Mouse (Mus musculus) limb, embryonic 12.5 days (tissue): ENCODE data around the gene Mfsd11. TPM values are rescaled to one million over a fixed set of nuclear protein-coding genes. Genes with fewer than 3 reads are reported as not detected.
"Not testable (repeated sequence)": the region's sequence is repeated elsewhere in the genome, so short reads cannot be mapped to it uniquely, and the experiment has no call there.

Experiments used
- ATAC-seq: fragments of 200-750 bp; cut with Nextera tagmentation; 2 replicates; pipeline ENCODE4 v1.8.0; 2017; ENCODE audit warnings: low read depth, moderate TSS enrichment; ENCODE audit not compliant: insufficient number of reproducible peaks, insufficient read depth, low FRiP score, low TSS enrichment
- H3K27ac ChIP-seq: fragments of 300-500 bp; sonication (generic); 2 replicates; pipeline ENCODE4 v1.5.1; 2016; ENCODE audit warnings: mild to moderate bottlenecking, moderate library complexity
- H3K27me3 ChIP-seq: fragments of 300-500 bp; sonication (generic); 2 replicates; pipeline ENCODE4 v1.6.1; 2016; ENCODE audit warnings: mild to moderate bottlenecking, moderate library complexity
- H3K36me3 ChIP-seq: fragments of 300-500 bp; sonication (generic); 2 replicates; pipeline ENCODE4 v1.6.1; 2016; ENCODE audit warnings: mild to moderate bottlenecking, moderate library complexity
- H3K4me1 ChIP-seq: fragments of 300-500 bp; sonication (generic); replicated peaks from 2 replicates; pipeline ENCODE4 v1.6.1; 2016
- H3K4me2 ChIP-seq: fragments of 300-500 bp; sonication (generic); 2 replicates; pipeline ENCODE4 v1.6.1; 2016; ENCODE audit warnings: mild to moderate bottlenecking, moderate library complexity
- H3K4me3 ChIP-seq: fragments of 300-500 bp; sonication (generic); replicated peaks from 2 replicates; pipeline ENCODE4 v1.5.1; 2016; ENCODE audit warnings: mild to moderate bottlenecking
- H3K9ac ChIP-seq: fragments of 300-500 bp; sonication (generic); replicated peaks from 2 replicates; pipeline ENCODE4 v1.6.1; 2016; ENCODE audit warnings: mild to moderate bottlenecking, moderate library complexity
- H3K9me3 ChIP-seq: fragments of 300-500 bp; sonication (generic); 2 replicates; pipeline ENCODE4 v1.6.1; 2016; ENCODE audit warnings: mild to moderate bottlenecking, moderate library complexity
- WGBS: fragments of 180-500 bp; shearing (Covaris S2); methylation state at CpG from one replicate; pipeline ENCODE4 v1.1.7; 2016; 5-methylcytosine and 5-hydroxymethylcytosine counted together
- polyA plus RNA-seq: library from polyadenylated mRNA; unstranded; fragments of >200 nt; fragmentation: Nextera tagmentation; extraction: Ambion mirVana; gene quantifications from 2 replicates; pipeline ENCODE4 v1.2.1, GENCODE M21; 2016

The Mfsd11 gene
- polyA plus RNA-seq, 1 experiment from 2014 or later = 43.4 TPM

DNA sequence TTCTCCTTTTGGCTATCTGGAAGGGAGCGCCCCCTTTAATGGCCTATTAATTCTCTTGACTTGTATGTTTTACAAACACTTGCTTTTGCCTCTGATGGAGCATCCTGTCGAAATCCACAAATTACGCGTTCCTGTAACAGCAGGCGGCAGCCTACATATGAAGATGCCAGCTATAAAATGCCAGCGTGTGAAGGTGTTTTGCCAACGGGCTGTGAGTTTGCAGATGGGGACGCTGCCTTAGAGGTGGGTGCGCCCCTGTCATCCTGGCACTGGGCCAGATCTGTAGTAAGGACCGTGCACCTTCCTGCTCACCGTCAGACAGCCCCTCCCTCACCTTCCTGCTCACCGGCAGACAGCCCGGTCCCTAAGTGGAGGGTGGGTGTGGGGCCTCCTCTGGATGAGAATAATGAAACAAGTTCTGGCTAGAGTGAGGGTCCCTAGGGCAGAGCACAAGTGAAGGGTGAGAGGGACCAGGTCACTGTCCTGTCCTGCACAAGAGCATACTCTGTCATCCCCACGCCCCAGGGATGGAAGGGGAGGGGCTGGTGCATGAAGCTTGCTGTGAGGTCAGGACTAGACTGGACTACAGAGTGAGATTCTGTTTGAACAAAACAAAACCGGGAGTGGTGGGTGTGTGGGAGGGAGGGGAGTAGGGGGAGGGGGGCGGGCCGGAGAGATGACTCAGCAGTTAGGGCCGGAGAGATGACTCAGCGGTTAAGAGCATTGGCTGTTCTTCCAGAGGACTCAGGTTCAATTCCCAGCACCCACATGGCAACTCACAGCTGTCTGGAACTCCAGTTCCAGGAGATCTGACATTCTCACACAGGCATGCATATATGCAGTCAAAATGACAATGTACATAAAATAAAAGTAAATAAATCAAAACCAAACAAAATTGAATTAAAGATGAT lies 41.5 kb downstream of the Mfsd11 start:
- Histone ChIP-seq H3K36me3 (no peaks in the 10 kb centered on the region), H3K27ac (no peak overlapping the region), H3K9ac (no peak overlapping the region), H3K4me2 (peak overlapping the region; percentile 16; the same call in 1 of the 2 replicates), H3K4me1 (peaks cover 20% of the 10 kb centered on the region), H3K4me3 (no peak overlapping the region), H3K27me3 (peaks cover 2% of the 10 kb centered on the region; the same call in 1 of the 2 replicates), H3K9me3 (no peaks in the 10 kb centered on the region)
- WGBS = 53% methylated on average over 19 of the region's 19 CpGs
- ATAC-seq = no peak; the same call in 1 of the 2 replicates

DNA sequence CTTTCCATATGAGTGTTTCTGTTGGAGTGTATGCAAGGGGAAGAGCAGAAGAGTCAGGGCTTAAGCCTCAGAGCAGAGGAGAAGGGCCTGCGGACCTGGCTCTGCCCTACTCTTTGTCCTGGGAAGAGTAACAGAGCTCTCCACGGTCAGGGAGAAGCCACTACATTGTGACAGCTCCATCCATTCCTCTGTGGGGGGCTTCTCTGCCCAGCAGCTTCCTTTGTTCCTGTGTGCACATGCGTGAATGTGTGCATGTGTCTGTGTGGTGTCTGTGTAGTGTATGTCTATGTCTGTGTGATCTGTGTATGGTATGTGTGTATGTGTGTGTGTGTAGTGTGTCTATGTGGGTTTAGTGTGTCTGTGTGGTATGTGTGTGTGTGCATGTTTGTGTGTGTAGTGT lies 43.2 kb downstream of the Mfsd11 start:
- no peak overlapping the region for H3K4me2 ChIP-seq
- no peaks in the 10 kb centered on the region for H3K36me3 ChIP-seq
- H3K9ac ChIP-seq = no peak overlapping the region
- no peaks in the 10 kb centered on the region for H3K9me3 ChIP-seq
- ATAC-seq = no peak
- 70% methylated on average over 3 of the region's 3 CpGs for WGBS
- H3K27ac ChIP-seq = no peak overlapping the region
- peaks cover 11% of the 10 kb centered on the region for H3K4me1 ChIP-seq
- H3K27me3 ChIP-seq = peaks cover 4% of the 10 kb centered on the region; the same call in 1 of the 2 replicates
- no peak overlapping the region for H3K4me3 ChIP-seq

DNA sequence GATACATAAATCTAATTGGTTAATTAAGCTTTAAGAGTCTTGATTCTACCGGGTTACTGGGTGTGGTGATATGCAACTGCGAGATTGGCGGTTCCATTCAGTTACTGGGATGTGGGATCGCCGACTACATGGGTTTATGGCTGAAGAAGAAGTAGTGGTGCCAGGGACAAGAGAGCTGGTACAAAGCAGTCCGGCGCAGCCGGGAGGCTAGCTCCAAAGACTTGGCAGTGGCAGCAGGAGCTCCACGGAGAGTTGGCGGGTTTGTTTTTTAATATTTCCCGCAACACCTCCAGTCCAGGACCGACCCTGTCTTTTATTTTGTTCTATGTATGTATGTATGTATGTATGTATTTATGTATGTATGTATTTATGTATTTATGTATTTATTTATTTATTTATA lies 47.0 kb downstream of the Mfsd11 start:
- Histone ChIP-seq H3K9ac (no peak overlapping the region), H3K9me3 (no peaks in the 10 kb centered on the region), H3K4me2 (no peak overlapping the region), H3K27me3 (peaks cover 24% of the 10 kb centered on the region), H3K27ac (no peak overlapping the region), H3K4me1 (no peaks in the 10 kb centered on the region), H3K36me3 (no peaks in the 10 kb centered on the region), H3K4me3 (no peak overlapping the region)
- WGBS = 95% methylated on average over 12 of the region's 12 CpGs
- no peak for ATAC-seq

- WGBS = 89% methylated on average over 10 of the region's 10 CpGs
- not testable (repeated sequence) for H3K4me3 ChIP-seq, H3K9me3 ChIP-seq, H3K9ac ChIP-seq, H3K4me2 ChIP-seq, H3K36me3 ChIP-seq, ATAC-seq, H3K27ac ChIP-seq
- H3K4me1 ChIP-seq = peaks cover 13% of the 10 kb centered on the region
- peaks cover 47% of the 10 kb centered on the region for H3K27me3 ChIP-seq
Measured at GRCm38 (mm10) chr11:116902588-116902987, 50.3 kb downstream of the Mfsd11 start.

DNA sequence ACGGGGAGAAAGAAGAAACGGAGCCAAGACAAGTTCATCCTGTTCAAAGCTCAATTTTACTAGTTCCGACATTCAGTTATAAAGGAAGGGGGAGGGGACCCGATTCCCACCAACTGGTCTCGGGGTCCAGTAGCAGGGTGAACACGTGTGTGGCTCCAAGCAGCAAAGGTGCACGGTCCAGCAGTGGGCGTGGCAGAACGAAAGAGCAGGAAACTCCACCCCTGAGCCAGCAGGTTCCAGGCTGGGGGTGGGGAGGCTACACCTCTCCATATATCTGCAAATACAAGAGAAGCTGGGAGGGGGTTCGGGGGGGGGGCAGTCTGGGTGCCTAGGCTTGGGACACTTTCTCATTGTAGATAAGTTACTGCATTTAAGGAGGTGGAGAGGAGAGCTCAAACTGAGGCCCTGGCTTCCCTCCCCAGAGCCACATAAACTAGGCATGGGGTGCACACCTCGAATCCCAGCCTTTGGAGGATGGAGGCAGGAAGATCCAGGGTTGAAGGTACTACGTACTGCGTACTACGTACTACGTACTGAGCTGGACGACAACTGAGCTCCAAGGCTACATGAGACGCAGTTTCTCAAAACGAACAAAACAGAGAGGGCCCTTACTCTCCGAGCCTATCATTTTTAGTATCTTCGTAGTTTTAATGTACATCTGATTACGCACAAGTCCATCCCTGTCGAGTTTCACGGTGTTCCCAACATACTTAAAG lies 53.7 kb downstream of the Mfsd11 start:
- peaks cover 44% of the 10 kb centered on the region for H3K27me3 ChIP-seq
- no peak overlapping the region for H3K9ac ChIP-seq
- no peak for ATAC-seq
- H3K4me3 ChIP-seq = peak overlapping the region; percentile 24
- peaks cover 13% of the 10 kb centered on the region for H3K4me1 ChIP-seq
- no peak overlapping the region for H3K27ac ChIP-seq
- no peaks in the 10 kb centered on the region for H3K9me3 ChIP-seq
- WGBS = 4% methylated on average over 23 of the region's 23 CpGs
- no peaks in the 10 kb centered on the region for H3K36me3 ChIP-seq
- H3K4me2 ChIP-seq = peak overlapping the region; percentile 57

GRCm38 (mm10) chr11:116913573-116913972 lies 61.3 kb downstream of the Mfsd11 start:
- no peak overlapping the region for H3K27ac ChIP-seq
- ATAC-seq = no peak
- H3K27me3 ChIP-seq = peaks cover 31% of the 10 kb centered on the region
- no peaks in the 10 kb centered on the region for H3K36me3 ChIP-seq
- 65% methylated on average over 16 of the region's 16 CpGs for WGBS
- peaks cover 5% of the 10 kb centered on the region; the same call in 1 of the 2 replicates for H3K4me1 ChIP-seq
- no peaks in the 10 kb centered on the region for H3K9me3 ChIP-seq
- no peak overlapping the region for H3K9ac ChIP-seq
- no peak overlapping the region for H3K4me2 ChIP-seq
- H3K4me3 ChIP-seq = no peak overlapping the region

DNA sequence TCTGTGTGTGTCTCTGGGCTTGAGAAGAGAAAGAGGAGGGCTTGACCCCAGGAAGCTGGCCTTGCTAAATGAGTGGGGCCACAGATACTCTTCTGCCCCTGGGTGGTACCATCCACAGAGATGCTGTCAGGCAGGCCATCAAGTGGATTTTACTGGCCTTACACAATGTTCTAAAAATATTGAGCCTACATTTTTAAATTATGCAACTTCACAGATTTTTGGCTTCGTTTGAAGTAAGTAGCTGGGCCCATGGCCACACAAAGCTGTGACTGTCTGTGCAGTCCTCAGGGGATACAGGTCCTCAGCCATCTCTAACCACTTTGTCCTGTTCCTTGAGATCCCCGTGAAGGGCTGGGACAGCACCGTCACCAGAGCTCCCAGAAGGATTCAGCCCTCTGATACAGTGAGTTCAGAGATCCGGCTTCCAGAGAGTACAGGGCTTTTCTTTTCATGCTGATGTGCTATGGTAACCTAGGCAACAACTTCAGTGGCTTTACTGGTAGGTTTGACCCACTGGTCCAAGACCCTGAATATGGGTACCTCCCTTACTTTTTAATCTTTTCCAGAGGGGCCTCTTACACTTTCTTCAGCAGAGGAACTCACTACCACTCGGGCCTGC lies 62.1 kb downstream of the Mfsd11 start:
- Histone ChIP-seq H3K9me3 (no peaks in the 10 kb centered on the region), H3K27ac (no peak overlapping the region), H3K27me3 (peaks cover 39% of the 10 kb centered on the region), H3K4me1 (peaks cover 12% of the 10 kb centered on the region), H3K4me2 (no peak overlapping the region), H3K4me3 (no peak overlapping the region), H3K36me3 (no peaks in the 10 kb centered on the region), H3K9ac (no peak overlapping the region)
- 70% methylated on average over 5 of the region's 5 CpGs for WGBS
- no peak for ATAC-seq

GRCm38 (mm10) chr11:116915241-116915640 lies 63.0 kb downstream of the Mfsd11 start:
- Histone ChIP-seq H3K9ac (no peak overlapping the region), H3K27me3 (peaks cover 48% of the 10 kb centered on the region), H3K36me3 (no peaks in the 10 kb centered on the region), H3K4me2 (no peak overlapping the region), H3K27ac (no peak overlapping the region), H3K9me3 (no peaks in the 10 kb centered on the region), H3K4me1 (peaks cover 14% of the 10 kb centered on the region), H3K4me3 (no peak overlapping the region)
- 90% methylated on average over 3 of the region's 3 CpGs for WGBS
- ATAC-seq = no peak

- no peak overlapping the region for H3K4me2 ChIP-seq
- WGBS = 48% methylated on average over 7 of the region's 7 CpGs
- no peak overlapping the region for H3K9ac ChIP-seq
- peaks cover 69% of the 10 kb centered on the region for H3K27me3 ChIP-seq
- peaks cover 14% of the 10 kb centered on the region for H3K4me1 ChIP-seq
- no peak for ATAC-seq
- no peaks in the 10 kb centered on the region for H3K9me3 ChIP-seq
- H3K4me3 ChIP-seq = no peak overlapping the region
- no peak overlapping the region for H3K27ac ChIP-seq
- no peaks in the 10 kb centered on the region for H3K36me3 ChIP-seq
Measured at GRCm38 (mm10) chr11:116917361-116917760, 65.1 kb downstream of the Mfsd11 start.

- Histone ChIP-seq H3K9me3 (no peaks in the 10 kb centered on the region), H3K36me3 (no peaks in the 10 kb centered on the region), H3K9ac (peak within 1 kb of the TSS; percentile 81), H3K4me3 (peak within 1 kb of the TSS; percentile 64), H3K27me3 (peaks cover 79% of the 10 kb centered on the region), H3K4me2 (peak within 1 kb of the TSS; percentile 99), H3K27ac (no peak within 1 kb of the TSS), H3K4me1 (peaks cover 11% of the 10 kb centered on the region)
- WGBS = under 1% methylated on average over 71 of the region's 90 CpGs
- peak; percentile 48 for ATAC-seq
Measured at GRCm38 (mm10) chr11:116918323-116919185, 66.3 kb downstream of the Mfsd11 start, which contains the start of gene Mgat5b. TSS of gene Mgat5b (plus strand) at chr11:116918863.
